Mouse (Mus musculus) embryo, embryonic 10 days (tissue): ENCODE measurements at regions not wholly inside any gene's neighbourhood (a gene's known extent, or its start where the extent isn't known, plus 50 kb on each side); places are given as distances from the start of the nearest gene placed in this dataset.
A peak's percentile ranks its signal among the peaks of the same experiment; 100 is the strongest.
"Not testable (repeated sequence)": the region's sequence is repeated elsewhere in the genome, so short reads cannot be mapped to it uniquely, and the experiment has no call there.

ENCODE experiments used
- DNase-seq: peaks from one replicate; pipeline ENCODE4 v3.0.0-alpha.2; 2015; ENCODE audit warnings: low spot score

DNA sequence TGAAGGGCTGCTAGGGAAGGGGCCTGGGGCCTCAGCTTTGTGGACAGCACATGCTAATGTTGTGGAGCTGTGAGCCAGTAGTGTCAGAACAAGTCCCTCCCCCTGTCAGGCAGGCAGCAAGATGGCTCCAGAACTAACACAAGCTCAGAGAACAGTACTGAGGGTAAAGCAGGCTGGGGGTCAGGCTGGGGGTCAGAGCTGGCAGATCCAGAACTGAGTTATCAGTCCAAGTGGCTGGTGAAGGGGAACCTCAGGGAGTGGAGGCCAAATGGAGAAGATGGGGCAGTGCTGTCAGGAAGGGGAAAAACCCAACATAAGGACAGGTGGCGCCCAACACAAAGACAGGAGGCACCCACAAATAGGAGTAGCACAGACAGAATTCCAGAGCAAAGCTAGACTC lies 985.1 kb downstream of the 4930447A16Rik start:
- no peak for DNase-seq

DNA sequence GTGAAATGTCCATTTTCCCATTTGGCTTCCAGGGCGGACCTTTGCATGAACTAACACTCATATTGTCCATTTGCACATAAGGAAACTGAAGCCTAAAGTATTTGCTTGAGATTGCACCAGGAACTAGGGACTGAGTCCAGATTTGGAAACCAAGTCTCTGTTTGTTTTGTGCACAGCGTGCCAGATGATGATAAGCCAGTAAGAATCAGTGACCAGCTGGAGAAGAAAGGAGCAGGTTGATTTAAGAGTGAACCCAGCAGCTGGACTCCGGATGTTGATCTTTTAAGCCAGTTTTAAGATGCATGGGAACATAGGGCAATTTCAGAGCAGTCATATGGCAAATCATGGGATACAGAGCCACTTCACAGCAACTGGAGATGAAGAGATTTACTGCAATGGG lies 987.1 kb downstream of the 4930447A16Rik start:
- no peak for DNase-seq

DNA sequence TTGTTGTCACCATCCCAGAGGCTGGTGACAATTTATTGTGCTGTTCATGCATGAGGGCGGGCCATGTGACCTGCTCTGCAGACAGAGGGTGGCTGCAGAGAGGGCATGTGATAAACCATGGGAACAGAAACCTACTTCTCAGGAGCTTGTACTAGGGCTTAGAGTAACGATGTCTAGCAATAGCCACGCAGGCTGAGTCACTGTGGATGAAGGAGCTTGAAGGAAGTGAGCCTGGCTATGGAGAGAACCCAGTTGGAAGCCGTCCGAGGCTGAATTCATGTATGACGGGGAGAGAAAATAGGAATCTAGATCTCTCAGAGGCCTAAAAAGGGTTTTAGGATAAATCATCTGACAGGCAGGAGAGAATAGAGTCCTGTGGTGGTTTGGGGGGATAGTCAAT lies 988.0 kb downstream of the 4930447A16Rik start:
- DNase-seq: no peak

DNA sequence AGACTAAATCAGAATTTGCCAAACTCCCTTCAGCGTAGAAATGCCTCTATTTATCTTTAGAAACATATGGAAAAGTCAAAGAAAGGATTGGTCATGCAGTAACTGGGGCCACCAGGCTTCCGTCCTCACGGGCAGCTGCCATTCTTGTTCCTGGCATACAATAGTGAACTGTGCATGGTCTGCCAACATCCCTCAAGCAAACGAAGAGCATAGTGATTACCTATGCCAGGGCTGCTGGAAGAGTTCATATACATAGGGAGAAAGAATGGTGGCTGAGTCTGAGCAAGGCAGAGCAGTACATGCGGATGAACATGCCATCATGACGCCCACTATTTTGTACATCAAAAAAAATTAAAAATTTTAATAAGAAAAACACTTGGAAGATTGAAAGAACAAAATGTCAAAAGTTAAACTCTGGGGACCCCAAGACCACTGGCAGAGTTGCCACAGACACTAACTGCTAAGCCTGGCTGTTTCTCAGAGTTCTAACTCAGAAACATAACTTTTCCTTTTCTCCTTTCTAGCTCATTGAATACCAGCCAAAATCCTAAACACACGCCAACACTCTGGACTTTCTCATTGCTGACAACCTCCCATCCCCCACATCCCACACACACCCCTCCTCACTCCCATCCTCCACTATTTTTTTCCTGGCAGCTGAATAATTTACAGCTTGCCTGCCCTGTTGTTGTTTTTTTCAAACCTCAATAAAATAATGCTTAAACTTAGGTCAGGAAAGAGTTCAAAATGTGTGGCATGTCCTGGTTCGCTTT lies 989.1 kb downstream of the 4930447A16Rik start:
- peak; percentile 14 for DNase-seq

DNA sequence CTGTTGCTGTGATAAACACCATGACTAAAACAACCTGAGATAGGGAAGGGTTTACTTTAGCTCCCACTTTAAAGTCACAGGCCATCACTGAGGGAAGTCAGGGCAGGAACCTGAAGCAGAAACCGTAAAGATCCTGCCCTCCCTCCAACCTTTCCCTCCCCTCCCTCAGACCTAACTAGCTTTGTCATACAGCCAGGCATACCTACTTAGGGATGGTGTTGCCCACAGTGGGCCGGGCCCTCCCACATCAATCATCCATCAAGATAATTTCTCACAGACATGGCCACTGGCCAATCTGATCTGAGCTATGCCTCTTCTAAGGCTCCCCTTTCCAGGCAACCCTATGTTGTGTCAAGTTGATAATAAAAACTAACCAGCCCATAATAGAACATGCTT lies 989.7 kb downstream of the 4930447A16Rik start:
- no peak for DNase-seq

DNA sequence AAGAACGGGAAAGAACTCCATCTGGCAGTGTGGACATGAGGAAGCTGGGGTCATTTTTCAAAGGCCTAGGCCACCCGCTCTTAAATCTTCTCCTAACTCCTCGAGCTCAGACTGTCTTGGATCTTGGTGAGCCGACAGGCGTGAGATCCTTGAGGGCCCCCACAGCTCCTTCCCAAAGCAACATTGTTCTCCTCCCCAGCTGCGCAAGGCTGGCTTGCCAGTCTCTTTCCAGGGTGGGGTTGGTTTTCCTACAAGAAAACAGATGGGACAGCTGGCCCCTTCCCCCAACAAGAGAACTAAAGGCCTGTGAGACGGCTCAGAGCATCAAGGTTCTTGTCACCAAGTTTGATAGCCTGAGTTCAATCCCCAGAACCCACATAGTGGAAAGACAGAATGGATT lies 994.3 kb downstream of the 4930447A16Rik start:
- DNase-seq: peak; percentile 27

DNA sequence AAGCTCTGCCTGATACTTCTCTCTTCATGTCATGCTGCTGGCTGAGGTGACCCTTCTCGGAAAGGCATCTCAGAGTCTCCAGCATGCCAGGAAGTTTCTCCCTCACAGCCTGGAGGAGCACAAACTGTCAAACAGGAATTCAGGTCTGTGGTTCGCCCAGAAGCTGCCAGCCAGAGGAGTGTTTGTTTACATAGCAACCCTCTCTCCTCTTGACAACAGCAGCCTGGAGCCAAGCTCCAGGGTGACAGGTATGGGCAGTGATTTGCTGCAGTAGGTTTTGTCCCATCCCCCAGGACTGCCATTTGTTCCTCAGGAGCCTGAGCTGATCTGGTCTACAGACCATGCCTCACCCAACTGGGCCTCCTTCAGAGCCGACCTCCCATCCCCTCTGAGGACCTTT lies 995.4 kb downstream of the 4930447A16Rik start:
- DNase-seq: peak; percentile 25

DNA sequence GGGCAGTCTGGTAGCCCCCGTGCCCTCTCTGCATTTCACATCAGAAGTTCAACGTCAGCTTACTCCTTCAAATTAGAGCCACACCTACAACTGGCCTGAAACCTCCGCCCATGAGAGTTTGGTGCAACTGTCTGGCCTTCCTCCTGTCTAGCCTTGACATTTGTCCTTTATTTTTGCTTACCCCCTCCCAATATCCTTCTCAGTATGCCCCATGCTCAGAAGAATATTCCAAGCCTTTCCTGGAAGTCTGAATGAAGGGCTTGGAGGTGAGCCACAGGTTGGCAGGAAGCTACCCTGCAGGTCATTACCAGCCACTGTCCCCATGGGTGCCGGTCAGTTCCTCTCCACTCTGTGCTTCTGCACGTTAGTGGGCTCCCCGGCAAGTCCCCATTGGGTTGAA lies 997.4 kb downstream of the 4930447A16Rik start:
- DNase-seq: no peak

DNA sequence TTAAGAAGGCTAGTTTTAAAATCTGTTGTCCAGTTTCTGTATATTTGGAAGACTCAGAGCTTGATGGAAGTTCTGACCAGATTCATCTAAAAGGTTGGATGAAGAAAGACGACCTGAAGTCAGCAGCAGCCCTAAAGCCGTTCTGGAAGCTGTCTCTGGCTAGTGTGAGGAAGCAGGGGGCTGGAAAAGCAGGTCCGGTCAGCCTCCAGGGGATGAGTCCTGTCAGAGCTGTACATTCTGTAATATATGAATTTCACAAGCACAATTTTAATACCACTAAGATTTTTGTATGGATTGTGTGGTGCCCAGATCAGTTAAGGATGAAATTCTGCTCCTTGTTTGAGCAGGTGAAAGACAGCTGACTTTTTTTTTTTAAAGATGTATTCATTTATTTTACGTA lies 1000.2 kb downstream of the 4930447A16Rik start:
- no peak for DNase-seq

DNA sequence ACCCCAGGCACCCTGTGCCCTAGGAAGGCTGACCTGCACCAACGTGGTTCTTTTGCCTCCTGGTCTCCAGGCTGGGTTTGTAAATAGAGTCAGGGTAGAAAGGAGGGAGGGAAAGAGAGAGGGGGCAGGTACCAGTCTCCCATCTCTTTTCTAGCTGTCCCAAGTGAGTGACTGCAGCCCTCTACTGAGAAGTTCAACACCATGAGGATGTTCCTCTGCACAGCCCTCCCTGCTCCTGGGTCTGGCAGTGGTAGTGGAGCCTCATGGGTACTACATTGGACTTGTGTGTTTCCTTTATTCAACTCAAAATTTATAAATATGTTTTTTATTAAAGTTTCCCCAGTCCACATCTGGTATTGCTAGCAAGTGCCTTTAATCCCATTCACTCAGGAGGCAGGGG lies 1002.6 kb downstream of the 4930447A16Rik start:
- no peak for DNase-seq

DNA sequence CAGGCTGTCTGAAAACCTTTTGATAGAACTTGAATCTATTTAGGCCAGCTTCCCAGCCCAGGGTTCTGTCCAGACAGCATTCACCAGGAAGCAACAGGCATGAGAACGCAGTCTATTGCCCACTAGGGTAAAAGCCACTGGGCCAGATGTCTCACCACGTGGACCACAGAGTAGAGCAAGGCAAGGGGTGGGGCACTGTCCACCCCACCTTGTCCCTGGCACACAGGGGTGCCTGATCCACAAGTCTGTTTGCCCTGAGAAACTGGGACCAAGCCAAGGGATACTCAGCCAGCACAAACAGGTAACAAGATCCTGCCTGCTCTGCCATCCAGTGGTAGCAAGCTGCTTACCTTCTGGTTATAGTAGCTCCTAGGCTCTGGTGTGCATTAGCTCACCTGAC lies 1006.3 kb downstream of the 4930447A16Rik start:
- no peak for DNase-seq

DNA sequence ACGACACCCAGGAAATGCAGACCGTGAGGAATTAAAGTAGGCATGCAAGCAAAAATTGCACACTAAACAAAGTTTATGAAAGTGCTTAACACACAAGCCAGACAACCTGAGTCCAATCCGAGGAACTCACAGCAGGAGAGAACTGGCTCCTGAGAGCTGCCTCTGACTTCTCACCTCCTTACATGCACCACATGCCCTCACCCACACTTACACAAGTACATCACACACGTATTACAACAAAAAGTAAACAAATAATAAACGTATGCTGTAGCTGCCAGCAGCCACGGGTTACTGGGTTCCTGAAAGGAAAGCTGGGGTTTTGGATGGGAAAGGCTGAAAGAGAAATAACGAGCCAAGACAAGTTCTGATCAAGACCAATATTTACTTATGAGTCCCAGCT lies 1008.0 kb downstream of the 4930447A16Rik start:
- no peak for DNase-seq

DNA sequence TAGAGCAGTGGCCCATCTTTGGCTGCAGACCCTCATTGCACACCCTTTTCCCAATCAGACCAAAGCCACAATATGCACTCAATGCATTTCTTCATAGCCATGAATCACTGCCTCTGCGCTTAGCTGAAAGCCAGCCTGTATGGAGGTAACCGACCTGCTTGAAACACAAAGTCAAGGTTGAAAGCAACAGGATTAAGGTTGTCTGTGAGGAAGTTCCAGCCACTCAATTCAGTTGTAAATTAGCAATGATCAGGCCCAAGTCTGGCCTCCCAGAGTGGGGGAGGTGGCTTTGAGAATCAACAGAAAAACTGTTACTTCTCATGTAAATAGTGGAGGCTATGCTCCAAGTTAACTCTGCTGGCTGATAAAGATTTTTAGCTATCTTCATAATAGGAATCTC lies 1008.9 kb downstream of the 4930447A16Rik start:
- DNase-seq: not testable (repeated sequence)
